Mouse (Mus musculus): Measurements from ENCODE around the gene Alpi. TPM values are rescaled to one million over a fixed set of nuclear protein-coding genes. Genes with fewer than 3 reads are reported as not detected.

Alpi gene
- polyA plus RNA-seq (2016; fragmentation: Nextera tagmentation; extraction: Ambion mirVana): not detected in 2 replicates

- Histone ChIP-seq H3K4me1 (peaks cover 8% of the 10 kb centered on the region), H3K9me3 (no peaks in the 10 kb centered on the region), H3K36me3 (replicated peaks) (no peaks in the 10 kb centered on the region), H3K27ac (no peak within 1 kb of the TSS), H3K27me3 (ENCODE audit: poor library complexity, severe bottlenecking) (peaks cover 38% of the 10 kb centered on the region), H3K4me3 (no peak within 1 kb of the TSS)
- WGBS: 95% methylated on average over 1 of the region's 1 CpGs
- DNase-seq (ENCODE audit: extremely low spot score, low spot score): no peak
Observed at GRCm38 (mm10) chr1:87101411-87101810, at the start of gene Alpi. TSS of gene Alpi (minus strand) at chr1:87101606.

GRCm38 (mm10) chr1:87149422-87149821, 48.0 kb upstream of the Alpi start:
- no peak overlapping the region for H3K27ac ChIP-seq
- H3K9me3 ChIP-seq: no peaks in the 10 kb centered on the region
- no peaks in the 10 kb centered on the region for H3K36me3 ChIP-seq (replicated peaks)
- WGBS: 34% methylated on average over 13 of the region's 13 CpGs
- DNase-seq (ENCODE audit: extremely low spot score, low spot score): no peak
- peaks cover 22% of the 10 kb centered on the region for H3K4me1 ChIP-seq
- peaks cover 80% of the 10 kb centered on the region for H3K27me3 ChIP-seq (ENCODE audit: poor library complexity, severe bottlenecking)
- H3K4me3 ChIP-seq: peak overlapping the region; percentile 26

- Histone ChIP-seq H3K4me3 (no peak overlapping the region), H3K4me1 (peaks cover 9% of the 10 kb centered on the region; the same call in 1 of the 2 replicates), H3K9me3 (no peaks in the 10 kb centered on the region), H3K36me3 (replicated peaks) (no peaks in the 10 kb centered on the region), H3K27me3 (ENCODE audit: poor library complexity, severe bottlenecking) (peaks cover 19% of the 10 kb centered on the region; the same call in 1 of the 2 replicates), H3K27ac (no peak overlapping the region)
- DNase-seq (ENCODE audit: extremely low spot score, low spot score): no peak
- 81% methylated on average over 10 of the region's 10 CpGs for WGBS
Observed at GRCm38 (mm10) chr1:87143141-87143540, 41.7 kb upstream of the Alpi start.

- 0 out of 2 replicates have a peak, but pooled peaks cover 12% of the 10 kb centered on the region for H3K27me3 ChIP-seq (ENCODE audit: poor library complexity, severe bottlenecking)
- peaks cover 9% of the 10 kb centered on the region; the same call in 1 of the 2 replicates for H3K4me1 ChIP-seq
- WGBS: 84% methylated on average over 9 of the region's 9 CpGs
- H3K36me3 ChIP-seq (replicated peaks): no peaks in the 10 kb centered on the region
- H3K9me3 ChIP-seq: no peaks in the 10 kb centered on the region
- no peak overlapping the region for H3K27ac ChIP-seq
- no peak overlapping the region for H3K4me3 ChIP-seq
- DNase-seq (ENCODE audit: extremely low spot score, low spot score): no peak
Observed at GRCm38 (mm10) chr1:87142456-87142855, 41.0 kb upstream of the Alpi start.

GRCm38 (mm10) chr1:87141550-87141949, 40.1 kb upstream of the Alpi start:
- DNase-seq (ENCODE audit: extremely low spot score, low spot score): no peak
- H3K27ac ChIP-seq: no peak overlapping the region
- WGBS: 88% methylated on average over 4 of the region's 4 CpGs
- H3K36me3 ChIP-seq (replicated peaks): no peaks in the 10 kb centered on the region
- H3K9me3 ChIP-seq: no peaks in the 10 kb centered on the region
- H3K27me3 ChIP-seq (ENCODE audit: poor library complexity, severe bottlenecking): 0 out of 2 replicates have a peak, but pooled peaks cover 10% of the 10 kb centered on the region
- no peak overlapping the region for H3K4me3 ChIP-seq
- H3K4me1 ChIP-seq: peaks cover 9% of the 10 kb centered on the region; the same call in 1 of the 2 replicates

- DNase-seq (ENCODE audit: extremely low spot score, low spot score): no peak
- H3K4me1 ChIP-seq: peaks cover 17% of the 10 kb centered on the region
- no peaks in the 10 kb centered on the region for H3K9me3 ChIP-seq
- H3K4me3 ChIP-seq: no peak overlapping the region
- 83% methylated on average over 4 of the region's 4 CpGs for WGBS
- H3K36me3 ChIP-seq (replicated peaks): no peaks in the 10 kb centered on the region
- H3K27me3 ChIP-seq (ENCODE audit: poor library complexity, severe bottlenecking): peaks cover 26% of the 10 kb centered on the region
- no peak overlapping the region for H3K27ac ChIP-seq
Observed at GRCm38 (mm10) chr1:87131803-87132202, 30.4 kb upstream of the Alpi start.

- Histone ChIP-seq H3K36me3 (replicated peaks) (no peaks in the 10 kb centered on the region), H3K4me3 (peak overlapping the region; percentile 37), H3K27ac (no peak overlapping the region), H3K27me3 (ENCODE audit: poor library complexity, severe bottlenecking) (peaks cover 47% of the 10 kb centered on the region), H3K4me1 (peaks cover 17% of the 10 kb centered on the region), H3K9me3 (no peaks in the 10 kb centered on the region)
- WGBS: 6% methylated on average over 43 of the region's 43 CpGs
- DNase-seq (ENCODE audit: extremely low spot score, low spot score): no peak
Observed at GRCm38 (mm10) chr1:87127206-87128030, 26.0 kb upstream of the Alpi start.

GRCm38 (mm10) chr1:87124673-87125072, 23.3 kb upstream of the Alpi start, which contains the start of gene Akp3:
TSS of gene Akp3 (plus strand) at chr1:87124973.
- no peaks in the 10 kb centered on the region for H3K9me3 ChIP-seq
- no peak within 1 kb of the TSS for H3K27ac ChIP-seq
- H3K4me1 ChIP-seq: peaks cover 17% of the 10 kb centered on the region
- H3K27me3 ChIP-seq (ENCODE audit: poor library complexity, severe bottlenecking): peaks cover 47% of the 10 kb centered on the region
- DNase-seq (ENCODE audit: extremely low spot score, low spot score): no peak
- H3K4me3 ChIP-seq: no peak within 1 kb of the TSS
- H3K36me3 ChIP-seq (replicated peaks): no peaks in the 10 kb centered on the region
- WGBS: 76% methylated on average over 6 of the region's 6 CpGs

- DNase-seq (ENCODE audit: extremely low spot score, low spot score): no peak
- Histone ChIP-seq H3K36me3 (replicated peaks) (no peaks in the 10 kb centered on the region), H3K4me3 (no peak overlapping the region), H3K9me3 (no peaks in the 10 kb centered on the region), H3K27me3 (ENCODE audit: poor library complexity, severe bottlenecking) (no peaks in the 10 kb centered on the region), H3K27ac (no peak overlapping the region), H3K4me1 (no peaks in the 10 kb centered on the region)
- WGBS: 84% methylated on average over 1 of the region's 1 CpGs
Observed at GRCm38 (mm10) chr1:87114784-87115183, 13.4 kb upstream of the Alpi start.

GRCm38 (mm10) chr1:87111719-87112354, 10.4 kb upstream of the Alpi start:
- Histone ChIP-seq H3K36me3 (replicated peaks) (no peaks in the 10 kb centered on the region), H3K27me3 (ENCODE audit: poor library complexity, severe bottlenecking) (no peaks in the 10 kb centered on the region), H3K4me1 (no peaks in the 10 kb centered on the region), H3K27ac (no peak overlapping the region), H3K4me3 (no peak overlapping the region), H3K9me3 (no peaks in the 10 kb centered on the region)
- WGBS: 37% methylated on average over 9 of the region's 9 CpGs
- no peak for DNase-seq (ENCODE audit: extremely low spot score, low spot score)

GRCm38 (mm10) chr1:87108564-87108963, 7.2 kb upstream of the Alpi start:
- H3K4me1 ChIP-seq: no peaks in the 10 kb centered on the region
- no peak for DNase-seq (ENCODE audit: extremely low spot score, low spot score)
- WGBS: 94% methylated on average over 4 of the region's 4 CpGs
- H3K36me3 ChIP-seq (replicated peaks): no peaks in the 10 kb centered on the region
- H3K27ac ChIP-seq: no peak overlapping the region
- H3K4me3 ChIP-seq: no peak overlapping the region
- no peaks in the 10 kb centered on the region for H3K9me3 ChIP-seq
- H3K27me3 ChIP-seq (ENCODE audit: poor library complexity, severe bottlenecking): no peaks in the 10 kb centered on the region

GRCm38 (mm10) chr1:87106536-87106935, 5.1 kb upstream of the Alpi start:
- WGBS: 82% methylated on average over 8 of the region's 8 CpGs
- Histone ChIP-seq H3K27me3 (ENCODE audit: poor library complexity, severe bottlenecking) (no peaks in the 10 kb centered on the region), H3K9me3 (no peaks in the 10 kb centered on the region), H3K36me3 (replicated peaks) (no peaks in the 10 kb centered on the region), H3K4me3 (no peak overlapping the region), H3K27ac (no peak overlapping the region), H3K4me1 (peaks cover 3% of the 10 kb centered on the region; the same call in 1 of the 2 replicates)
- no peak for DNase-seq (ENCODE audit: extremely low spot score, low spot score)

- no peak overlapping the region for H3K4me3 ChIP-seq
- no peak for DNase-seq (ENCODE audit: extremely low spot score, low spot score)
- H3K36me3 ChIP-seq (replicated peaks): no peaks in the 10 kb centered on the region
- no peaks in the 10 kb centered on the region for H3K9me3 ChIP-seq
- peaks cover 14% of the 10 kb centered on the region for H3K27me3 ChIP-seq (ENCODE audit: poor library complexity, severe bottlenecking)
- no peak overlapping the region for H3K27ac ChIP-seq
- WGBS: 86% methylated on average over 1 of the region's 1 CpGs
- peaks cover 3% of the 10 kb centered on the region for H3K4me1 ChIP-seq
Observed at GRCm38 (mm10) chr1:87103936-87104335, 2.5 kb upstream of the Alpi start.

All from forebrain, embryonic 10.5 days (tissue).